Mouse (Mus musculus) adipocyte (in vitro differentiated cells): ENCODE results near the gene Usp40.

ENCODE experiments used
- DNase-seq: peaks from one replicate; pipeline ENCODE4 v3.0.0-alpha.2; 2016; ENCODE audit warnings: low spot score

Usp40 gene

DNA sequence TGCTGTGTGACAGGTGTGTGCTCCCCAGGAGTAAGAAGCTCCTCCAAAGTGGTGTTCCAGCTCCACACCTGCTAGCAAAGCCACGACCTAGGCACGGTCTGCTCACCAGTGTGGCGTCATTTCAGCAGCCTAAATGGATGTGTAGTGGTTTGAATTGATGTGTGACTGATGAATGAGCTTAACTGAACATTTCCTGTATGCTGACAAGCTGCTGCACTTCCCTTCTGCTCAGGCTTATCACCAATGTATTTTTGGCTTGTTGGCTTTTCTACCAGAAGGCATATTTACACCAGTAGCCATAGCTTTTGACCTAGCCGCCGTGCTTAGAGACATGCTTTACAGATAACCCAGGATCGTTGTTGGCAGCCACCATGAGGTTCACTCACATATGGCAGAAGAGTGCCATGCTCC lies 60.7 kb downstream of the Usp40 start:
- no peak for DNase-seq

DNA sequence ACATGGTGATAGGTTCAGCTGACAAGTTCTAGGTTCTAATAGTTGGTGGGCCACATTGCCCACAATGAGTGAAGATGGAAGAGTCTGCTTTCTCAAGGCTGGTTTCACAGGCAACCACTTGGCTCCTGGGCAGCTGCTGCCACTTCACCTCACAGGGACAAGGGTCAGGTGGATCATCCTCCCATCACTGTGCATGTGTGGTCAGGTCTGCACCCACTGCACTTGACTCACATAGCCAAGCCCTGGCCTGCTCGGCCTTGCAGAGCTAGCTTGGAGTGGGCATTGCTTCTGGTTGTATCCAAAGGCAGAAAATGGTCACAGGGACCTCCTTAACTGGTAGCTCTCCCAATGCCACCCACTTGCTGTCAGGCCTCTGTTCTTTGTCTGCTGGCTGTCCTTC lies 66.6 kb downstream of the Usp40 start:
- DNase-seq: no peak

DNA sequence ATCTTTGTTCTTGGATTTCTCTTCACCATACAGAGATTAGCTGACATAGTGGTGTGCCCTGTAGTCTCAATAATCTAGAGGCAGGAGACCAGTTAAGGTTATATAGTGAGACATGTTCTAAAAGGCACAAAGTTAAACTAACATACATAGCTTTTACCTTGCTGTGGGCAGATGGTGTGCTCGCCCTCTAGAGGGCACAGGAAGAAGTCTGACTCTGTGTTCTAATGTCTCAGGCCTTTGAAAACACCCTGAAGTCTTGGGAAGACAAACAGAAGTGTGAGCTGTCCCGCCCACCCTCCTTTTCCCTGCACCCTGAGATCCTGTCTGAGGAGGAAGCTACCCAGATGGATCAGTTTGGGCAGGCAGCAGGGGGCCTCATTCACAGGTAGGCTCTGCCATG lies 71.8 kb downstream of the Usp40 start:
- peak; percentile 36 for DNase-seq

DNA sequence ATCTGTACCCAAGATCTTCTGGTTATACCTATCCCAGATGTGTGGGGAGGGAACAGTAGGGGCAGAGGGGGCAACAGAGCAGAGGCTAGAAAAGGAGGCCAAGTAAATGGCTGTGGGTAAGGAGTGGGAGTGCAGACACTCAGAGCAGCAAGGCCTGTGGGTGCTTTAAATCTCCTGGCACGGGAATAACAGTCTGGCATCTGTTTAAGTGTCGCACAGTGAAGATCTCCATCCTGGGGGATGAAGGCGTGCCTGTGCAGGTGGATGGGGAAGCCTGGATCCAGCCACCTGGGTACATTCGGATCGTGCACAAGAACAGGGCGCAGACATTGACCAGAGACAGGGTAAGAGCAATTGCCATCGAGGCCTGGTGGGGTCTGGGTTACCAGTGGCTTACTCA lies 72.3 kb downstream of the Usp40 start:
- no peak for DNase-seq

DNA sequence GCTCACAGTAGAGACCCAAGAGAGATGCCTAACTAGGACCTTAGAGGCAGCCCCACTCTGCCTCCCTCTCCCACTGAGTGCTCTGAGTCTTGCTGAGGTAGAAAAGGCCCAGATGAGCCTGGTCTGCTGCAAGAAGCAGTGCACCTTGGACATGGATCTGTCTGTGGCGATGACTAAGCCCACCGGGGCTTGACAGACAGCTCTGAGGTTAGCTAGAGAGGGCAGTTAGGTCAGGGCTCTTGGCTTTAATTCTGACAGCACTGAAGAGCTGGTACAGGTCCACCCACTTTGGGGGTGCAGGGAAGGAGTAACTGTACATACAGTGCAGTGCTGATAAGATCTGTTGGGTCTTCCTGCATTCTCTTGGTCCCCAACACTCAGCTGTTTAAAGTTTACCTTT lies 72.8 kb downstream of the Usp40 start:
- DNase-seq: no peak

DNA sequence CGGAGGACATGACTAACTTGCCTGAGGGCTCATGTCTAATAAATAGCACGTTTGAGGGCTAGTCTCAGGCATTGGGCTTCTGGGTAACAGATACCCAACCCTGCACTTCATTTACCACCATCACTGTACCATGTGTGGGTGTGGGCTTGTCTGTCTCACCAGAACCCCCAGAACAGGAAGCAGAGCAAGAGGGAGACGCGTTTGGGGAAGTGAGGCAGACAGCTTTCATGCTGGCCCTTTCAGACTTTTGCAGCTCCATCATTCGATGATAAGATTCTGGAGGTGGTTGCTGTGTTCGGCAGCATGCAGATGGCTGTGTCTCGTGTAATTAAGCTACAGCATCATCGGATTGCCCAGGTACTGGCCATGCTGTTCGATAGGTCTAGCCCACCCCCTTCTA lies 73.3 kb downstream of the Usp40 start:
- DNase-seq: no peak

DNA sequence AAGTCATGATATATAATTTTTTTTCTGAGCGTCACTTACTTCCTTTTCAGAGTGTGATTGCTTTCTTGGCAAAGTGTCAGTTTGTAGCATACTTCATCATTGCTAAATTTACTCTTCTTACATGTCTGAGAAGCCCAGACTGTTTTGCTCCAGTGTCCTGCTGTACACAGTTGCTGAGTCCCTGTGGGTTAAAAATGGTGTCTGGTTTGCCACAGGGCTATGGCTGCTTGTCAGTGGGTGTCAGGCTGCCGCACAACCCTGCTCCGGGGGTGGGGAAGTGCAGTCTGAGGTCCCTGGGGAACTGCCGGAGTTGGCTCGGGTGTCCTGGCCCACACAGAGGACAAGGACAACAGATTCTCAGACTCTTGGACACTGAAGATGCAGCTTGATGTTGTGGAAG lies 75.3 kb downstream of the Usp40 start:
- DNase-seq: no peak

DNA sequence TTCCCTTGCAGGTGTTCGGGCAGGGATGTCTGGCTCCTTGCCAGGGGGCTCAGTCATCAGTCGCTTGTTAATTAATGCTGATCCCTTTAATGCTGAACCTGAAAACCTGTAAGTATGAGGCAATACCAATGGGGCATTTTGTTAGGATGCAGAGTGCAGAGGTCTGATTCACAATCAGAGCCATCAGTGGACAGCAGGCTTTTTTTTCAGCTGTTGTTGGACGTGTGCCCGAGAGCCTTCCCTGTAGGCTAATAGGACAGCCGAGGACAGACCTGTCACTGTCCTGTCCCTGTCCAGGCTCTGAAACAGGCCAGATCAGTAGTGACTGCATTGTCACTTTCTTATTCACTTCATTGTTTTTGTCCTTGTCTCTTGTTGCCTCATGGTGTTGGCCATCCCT lies 78.6 kb downstream of the Usp40 start:
- DNase-seq: no peak

DNA sequence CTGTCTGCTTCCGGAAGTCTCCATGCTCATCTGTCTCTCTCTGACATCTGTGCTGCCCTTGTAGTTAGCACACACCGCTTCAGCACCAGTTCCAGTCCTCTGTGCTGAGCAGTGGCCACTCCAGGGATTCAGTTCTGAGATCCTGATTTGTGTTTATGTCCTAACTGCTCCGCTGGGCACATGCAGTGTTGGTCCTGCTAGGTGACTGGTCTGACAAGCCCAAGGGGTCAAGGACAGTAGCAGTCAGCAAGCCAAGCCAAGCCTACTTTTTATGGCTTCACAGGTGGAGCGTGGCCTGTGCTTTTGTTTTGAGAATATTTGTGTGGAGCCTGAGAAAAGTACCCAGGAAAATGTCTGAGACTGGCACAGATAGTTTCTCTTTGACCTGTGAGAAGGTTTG lies 83.5 kb downstream of the Usp40 start:
- no peak for DNase-seq

DNA sequence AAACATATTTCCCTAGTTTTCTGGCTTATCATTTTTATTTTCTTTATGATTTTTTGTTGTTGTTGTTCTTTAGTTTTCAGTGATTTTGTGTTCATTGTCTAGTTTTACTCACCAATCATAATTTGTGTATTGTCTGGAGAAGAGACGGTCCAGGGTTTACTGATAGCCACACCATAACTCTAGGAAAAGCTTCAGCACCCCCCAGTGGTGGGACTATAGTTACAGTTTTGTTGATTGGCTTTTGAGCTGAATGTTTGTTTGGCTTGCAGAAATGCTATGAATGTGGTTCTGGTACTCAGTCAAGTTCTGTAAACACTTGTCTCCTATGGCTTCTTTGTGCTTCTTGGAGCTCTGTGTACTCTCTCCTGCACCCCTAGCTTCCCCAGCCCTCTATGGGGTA lies 85.7 kb downstream of the Usp40 start:
- peak; percentile 76 for DNase-seq

DNA sequence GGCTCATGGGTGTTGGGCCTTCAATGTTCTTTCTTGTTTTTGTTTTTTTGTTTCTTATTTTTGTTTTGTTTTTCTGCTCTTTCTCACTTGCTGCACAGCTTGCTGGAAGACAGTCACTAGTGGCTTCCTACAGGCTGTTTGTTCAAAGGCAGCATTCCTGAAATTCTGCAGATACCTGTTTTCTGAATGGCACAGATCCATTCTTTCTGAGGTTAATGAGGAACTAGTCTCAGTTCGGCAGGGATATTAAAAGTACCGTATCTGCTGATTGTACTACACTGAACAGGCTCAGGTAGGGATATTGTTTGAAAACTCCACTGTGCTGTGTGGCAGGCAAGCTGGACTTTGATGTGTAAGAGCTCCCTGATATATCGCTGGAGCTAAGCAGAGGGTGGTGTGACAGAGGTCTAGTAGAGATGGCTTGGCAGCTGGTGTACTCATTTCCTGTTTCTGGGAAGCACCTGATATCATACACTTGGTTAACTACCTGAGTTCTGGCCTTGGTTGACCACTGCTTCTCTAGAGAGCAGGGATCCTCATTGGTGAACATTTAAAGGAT lies 88.2 kb downstream of the Usp40 start:
- DNase-seq: no peak

DNA sequence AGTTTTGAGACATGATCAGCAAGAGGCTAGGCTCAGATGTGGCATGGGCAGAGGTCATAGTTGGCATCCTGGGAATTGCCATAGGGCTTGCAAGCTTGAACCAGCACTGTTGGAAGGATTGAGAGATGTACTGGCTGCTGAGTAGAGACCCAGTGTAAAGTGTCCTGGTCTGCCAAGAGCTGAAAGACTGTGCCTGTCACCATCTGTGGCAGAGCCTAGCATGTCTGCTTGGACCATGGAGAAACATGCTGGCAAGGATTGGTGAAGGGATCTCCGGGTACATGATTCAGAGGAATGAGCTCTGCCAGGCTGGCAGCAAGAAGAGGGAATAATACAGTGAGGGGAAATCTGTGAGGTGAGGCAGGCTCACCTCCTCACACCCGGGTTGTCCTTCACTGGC lies 90.3 kb downstream of the Usp40 start:
- DNase-seq: no peak

DNA sequence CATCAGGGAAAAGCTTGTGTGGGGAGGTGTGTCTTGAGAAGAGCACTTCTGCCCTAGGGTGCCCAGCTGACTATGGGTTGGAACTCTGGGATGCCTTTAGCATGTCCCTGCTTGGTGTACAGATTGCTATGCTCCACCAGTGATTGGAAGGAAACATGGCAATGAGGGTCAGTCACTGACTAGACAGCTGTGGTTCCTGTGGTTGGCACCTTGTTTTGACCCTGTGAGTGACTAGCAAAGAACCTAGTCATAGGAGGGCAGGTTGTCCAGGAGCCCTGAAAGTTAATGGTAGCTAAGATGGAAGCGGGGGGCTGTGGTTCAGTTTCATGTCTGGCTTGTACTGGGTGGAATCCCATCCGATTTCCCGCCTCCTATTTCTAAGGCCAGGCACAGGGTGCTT lies 91.0 kb downstream of the Usp40 start:
- no peak for DNase-seq

DNA sequence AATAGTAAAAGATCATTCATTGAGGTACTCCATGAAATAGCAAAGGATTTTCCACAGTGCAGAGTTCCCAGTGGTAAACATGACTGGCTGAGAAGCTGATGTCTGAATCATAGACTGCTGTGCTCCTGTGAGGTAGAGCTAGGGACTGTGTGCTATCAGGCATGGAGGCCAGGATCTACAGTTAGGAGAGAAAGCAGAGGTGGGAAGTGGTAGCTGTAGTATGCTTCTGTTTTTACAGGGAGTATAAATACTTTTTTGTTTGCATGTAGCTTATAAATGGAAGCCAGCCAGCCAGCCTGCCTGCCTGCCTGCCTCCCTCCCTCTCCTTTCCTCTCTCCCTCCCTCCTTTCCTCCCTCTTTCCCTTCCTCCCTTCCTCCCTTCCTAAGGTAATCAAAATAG lies 95.0 kb downstream of the Usp40 start:
- DNase-seq: no peak

DNA sequence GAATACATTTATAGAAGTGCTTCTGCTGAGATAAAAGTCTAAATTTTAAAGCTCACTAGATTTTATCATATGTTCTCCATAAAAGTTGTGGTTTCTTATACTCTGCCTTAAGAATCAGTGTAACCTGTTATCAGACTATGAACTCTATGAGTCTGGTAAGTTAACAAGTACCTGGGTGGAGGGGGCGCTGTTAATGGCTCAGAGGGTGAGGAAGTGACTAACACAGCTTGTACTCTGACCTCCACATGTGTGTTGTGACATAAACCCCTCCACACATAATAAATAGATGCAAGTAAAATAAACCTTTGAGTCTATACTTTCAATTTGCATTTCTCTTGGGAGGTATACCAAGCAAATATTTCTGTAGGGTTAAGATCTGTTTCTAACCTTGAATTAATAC lies 97.9 kb downstream of the Usp40 start:
- no peak for DNase-seq

DNA sequence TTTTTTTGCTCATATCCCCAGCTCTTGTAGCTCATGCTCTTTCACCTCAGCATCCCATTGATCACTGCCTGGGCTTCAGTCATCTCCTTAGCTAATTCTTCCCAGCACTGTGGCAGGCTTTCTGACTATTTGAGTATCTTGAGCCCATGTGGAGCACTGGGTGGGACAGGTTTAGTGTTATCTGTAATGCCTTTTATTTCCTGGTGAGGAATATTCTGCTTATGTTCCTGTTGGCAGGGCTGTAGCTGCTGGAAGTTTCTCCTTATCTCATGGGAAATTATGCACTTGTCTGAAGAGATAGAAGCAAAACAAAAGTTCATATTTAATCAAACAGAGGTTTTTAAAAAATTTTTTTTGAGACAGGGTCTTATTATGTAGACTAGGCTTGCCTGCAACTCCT lies 98.8 kb downstream of the Usp40 start:
- no peak for DNase-seq

DNA sequence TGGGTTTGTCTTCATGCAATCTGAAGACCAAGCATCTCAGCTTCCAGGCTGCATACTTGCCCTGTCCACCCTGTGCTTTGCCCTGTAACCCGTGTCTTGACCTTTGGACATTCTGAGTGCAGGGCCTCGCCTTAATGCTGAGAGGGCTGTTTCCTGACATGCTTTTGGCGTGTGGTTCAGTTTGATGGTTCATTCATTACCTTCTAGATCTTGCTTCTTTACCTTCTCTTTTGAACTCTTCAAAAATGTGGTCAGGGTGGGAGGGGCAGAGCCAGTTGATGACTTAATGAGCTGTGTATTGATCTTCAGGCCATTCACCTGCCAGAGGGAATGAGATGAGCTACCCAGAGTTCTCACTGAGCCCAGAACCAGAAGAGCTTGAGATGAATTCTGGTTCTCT lies 99.6 kb downstream of the Usp40 start:
- DNase-seq: no peak

DNA sequence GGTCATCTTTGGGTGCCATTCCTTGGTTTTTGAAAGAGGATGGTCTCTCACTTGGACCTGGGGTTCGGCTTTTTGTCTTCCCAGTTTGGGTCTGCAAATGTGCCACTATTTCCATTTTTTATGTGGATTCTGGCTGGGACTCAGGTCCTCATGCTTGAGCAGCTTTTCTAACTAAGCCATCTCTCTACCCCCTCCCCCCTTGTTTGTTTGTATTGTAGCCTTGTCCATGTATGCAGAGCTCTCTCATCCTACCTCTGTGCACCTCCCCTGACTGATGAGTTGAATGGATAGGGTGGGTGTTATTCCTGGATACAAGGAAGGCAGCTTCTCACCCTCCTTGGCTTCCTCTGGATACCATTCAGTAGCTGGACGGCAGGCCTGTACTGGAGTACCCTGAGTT lies 100.3 kb downstream of the Usp40 start:
- DNase-seq: no peak

DNA sequence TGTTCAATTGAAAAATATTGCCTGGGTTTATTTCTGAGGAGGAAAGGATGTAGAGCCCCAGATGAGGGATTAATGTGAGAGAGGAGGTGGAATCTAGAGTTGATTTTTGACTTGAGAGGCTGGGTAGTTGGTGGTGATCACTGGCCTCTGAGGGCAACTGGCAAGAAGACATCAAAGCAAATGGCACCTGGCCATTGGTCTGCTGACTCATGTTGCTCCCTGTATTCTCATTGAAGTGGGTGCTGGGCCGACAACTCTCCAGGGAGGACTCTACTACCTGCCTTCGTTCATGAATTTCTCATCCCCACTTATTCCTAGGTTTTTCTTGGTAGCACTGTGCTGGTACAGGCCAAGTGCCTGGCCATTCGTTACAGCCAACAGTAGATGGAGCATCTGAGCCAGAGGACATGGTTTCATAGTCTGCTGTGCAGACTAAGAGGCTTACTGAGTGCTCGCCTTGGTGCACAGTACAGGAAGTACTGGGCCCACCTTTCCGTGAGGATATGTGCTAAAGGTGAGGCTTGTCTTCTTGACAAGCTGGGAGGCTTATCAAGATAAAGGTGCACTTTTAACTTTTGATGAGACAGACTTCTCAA lies 101.9 kb downstream of the Usp40 start:
- DNase-seq: no peak

DNA sequence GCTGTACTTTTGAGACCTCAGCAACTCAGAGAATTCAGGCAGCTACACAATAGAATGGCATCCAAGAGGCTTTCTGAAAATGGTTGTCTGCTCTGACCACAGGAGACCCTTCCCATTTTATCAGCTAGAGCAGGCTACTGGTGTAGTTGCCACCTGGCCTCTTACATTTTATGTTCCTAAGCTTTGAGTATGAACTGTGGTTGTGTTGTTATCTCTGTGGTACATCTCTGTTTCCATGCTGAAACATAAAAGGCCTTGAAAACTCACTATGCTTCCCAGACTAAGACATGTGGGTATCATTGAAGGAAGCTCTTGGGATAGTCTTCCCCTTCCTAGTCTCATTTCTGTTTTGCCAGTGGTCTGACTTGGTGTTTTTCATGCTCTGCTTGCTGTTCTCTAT lies 106.2 kb downstream of the Usp40 start:
- no peak for DNase-seq

DNA sequence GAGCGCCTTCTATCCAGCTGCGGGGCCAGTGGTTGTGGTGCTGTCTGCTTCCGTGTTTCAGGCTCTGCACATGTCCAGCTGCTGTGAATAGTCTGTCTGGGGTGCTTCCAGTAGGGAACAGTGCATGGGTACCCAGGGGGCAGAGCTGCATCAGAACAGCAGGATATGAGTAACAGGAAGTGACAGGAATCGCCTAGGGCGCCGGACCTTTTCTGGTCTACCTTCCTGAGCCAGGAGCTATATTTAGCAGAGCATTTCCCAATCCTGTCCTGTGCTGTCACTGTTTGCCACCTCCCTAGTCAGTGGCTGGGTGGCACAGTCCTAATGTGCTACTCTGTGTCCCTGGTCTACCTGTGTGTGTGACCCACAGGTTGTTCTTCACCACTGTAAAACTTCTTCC lies 107.4 kb downstream of the Usp40 start:
- peak; percentile 37 for DNase-seq

DNA sequence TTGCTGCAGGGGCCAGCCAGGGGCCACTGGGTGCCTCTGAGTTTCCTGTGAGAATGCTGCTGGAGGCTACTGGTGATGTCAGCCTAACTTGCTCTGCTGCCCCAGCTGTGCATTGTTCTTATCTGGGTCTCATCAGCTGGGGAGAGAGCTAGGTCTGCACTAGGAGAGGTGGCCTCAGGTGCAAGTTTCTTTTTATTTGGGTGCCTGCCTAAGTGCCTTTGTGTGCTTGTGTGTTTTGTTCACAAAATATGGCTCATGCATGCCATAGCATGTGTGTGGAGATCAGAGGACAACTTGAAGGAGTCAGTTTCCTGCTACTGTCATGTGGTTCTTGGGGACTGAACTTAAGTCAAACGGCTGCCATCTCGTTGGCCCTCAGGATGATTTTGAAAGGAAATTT lies 108.7 kb downstream of the Usp40 start:
- no peak for DNase-seq

DNA sequence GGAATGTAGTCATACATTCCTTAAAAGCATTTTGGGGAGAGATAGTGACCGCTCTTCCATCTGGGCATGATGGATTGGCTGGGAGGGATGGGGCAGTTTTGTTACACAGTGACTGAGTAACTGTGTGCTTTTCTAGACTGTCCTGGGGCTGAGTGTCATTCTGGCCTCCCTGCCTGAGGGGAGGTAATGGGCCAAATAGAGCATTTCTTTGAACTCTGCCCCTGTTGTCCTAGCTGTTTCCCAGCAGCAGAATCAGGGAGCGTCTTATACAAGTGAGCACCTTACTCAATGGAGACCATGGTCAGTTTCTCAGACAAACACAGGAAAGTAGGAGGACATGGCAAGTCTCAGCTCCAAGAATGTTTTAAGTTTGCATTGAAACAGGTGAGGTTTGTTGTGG lies 111.4 kb downstream of the Usp40 start:
- DNase-seq: no peak
